8 mouse cellular contexts compared by ENCODE assay signal in the genomic region with DNA sequence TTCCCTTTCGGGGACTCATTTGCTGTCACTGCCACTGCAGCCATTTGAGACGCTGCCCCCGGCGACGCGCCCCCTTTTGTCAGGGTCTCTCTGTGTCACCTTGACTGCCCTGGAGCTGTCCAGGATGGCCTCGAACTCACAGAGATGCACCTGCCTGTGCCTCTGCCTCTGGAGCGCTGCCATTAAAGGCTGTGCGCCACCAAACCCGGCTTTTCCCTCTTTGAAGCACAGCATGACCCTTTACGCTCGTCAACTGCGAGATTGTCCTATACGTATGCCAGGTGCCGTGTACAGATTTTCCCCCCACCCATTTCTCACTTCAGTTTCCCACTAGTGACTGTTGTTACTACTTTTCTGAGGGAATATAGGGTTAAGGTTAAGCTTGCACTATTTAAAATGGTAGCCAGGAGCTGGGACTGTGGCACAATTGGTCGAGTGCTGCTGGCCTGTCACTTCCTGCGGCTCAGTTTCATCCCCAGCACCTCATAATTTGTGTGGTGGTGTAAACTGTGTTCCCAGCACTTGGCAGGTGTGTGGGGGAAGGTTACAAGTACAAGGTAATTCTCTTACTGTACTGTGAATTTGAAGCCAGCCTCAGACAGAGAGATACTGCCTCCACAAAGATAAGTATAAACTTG. TPM values are rescaled to one million over a fixed set of nuclear protein-coding genes. Genes with fewer than 3 reads are reported as not detected.
A peak's percentile ranks its signal among the peaks of the same experiment; 100 is the strongest.
DNase-seq lines count a peak whose midpoint lies in the region; ATAC-seq and TF ChIP-seq lines count a peak whose summit lies in the region.

No protein-coding gene starts in this region.

- peaks cover 32% of the 10 kb centered on the region for H3K79me2 ChIP-seq in C2C12 (ENCODE audit: control insufficient read depth, insufficient read depth)

- intact Hi-C loops in left cerebral cortex, postnatal 14 days (cut with DNase I) = no loop called here

- H3K27ac ChIP-seq in cortical plate, adult 2 months (ENCODE audit: insufficient read depth, low read length) = peak overlapping the region; percentile 16; the same call in 1 of the 2 replicates
- H3K27ac ChIP-seq in hindbrain, embryonic 12.5 days = peak overlapping the region; percentile 55
- peak overlapping the region; percentile 49 for H3K27ac ChIP-seq in liver, embryonic 16.5 days (ENCODE audit: low read length)
- H3K27ac ChIP-seq in stomach, embryonic 16.5 days (ENCODE audit: low read length) = no peak overlapping the region; the same call in 1 of the 2 replicates

- H3K4me1 ChIP-seq in cortical plate, adult 2 months (ENCODE audit: control insufficient read depth, insufficient read depth, low read length) = no peaks in the 10 kb centered on the region
- H3K4me1 ChIP-seq in hindbrain, embryonic 12.5 days = peaks cover 6% of the 10 kb centered on the region
- peaks cover 18% of the 10 kb centered on the region for H3K4me1 ChIP-seq in liver, embryonic 16.5 days (ENCODE audit: control insufficient read depth, low read depth, low read length)
- H3K4me1 ChIP-seq in stomach, embryonic 16.5 days (ENCODE audit: control insufficient read depth, insufficient read depth, low read length) = peaks cover 4% of the 10 kb centered on the region

- no peak for ATAC-seq in hindbrain, embryonic 12.5 days (ENCODE audit: low FRiP score)
- peak; percentile 28; the same call in 1 of the 2 replicates for ATAC-seq in liver, embryonic 16.5 days (ENCODE audit: low read depth)
- no peak for ATAC-seq in stomach, embryonic 16.5 days (ENCODE audit: insufficient read depth, low FRiP score)

- H3K9ac ChIP-seq in hindbrain, embryonic 12.5 days = peak overlapping the region; percentile 89
- H3K9ac ChIP-seq in liver, embryonic 16.5 days (ENCODE audit: low read depth, low read length) = peak overlapping the region; percentile 73
- peak overlapping the region; percentile 90 for H3K9ac ChIP-seq in stomach, embryonic 16.5 days (ENCODE audit: low read length)

- H3K9me3 ChIP-seq in hindbrain, embryonic 12.5 days (replicated peaks) = no peaks in the 10 kb centered on the region
- no peaks in the 10 kb centered on the region for H3K9me3 ChIP-seq in liver, embryonic 16.5 days (replicated peaks; ENCODE audit: control insufficient read depth, low read length)
- H3K9me3 ChIP-seq in stomach, embryonic 16.5 days (replicated peaks; ENCODE audit: control insufficient read depth, low read length) = no peaks in the 10 kb centered on the region

- peaks cover 19% of the 10 kb centered on the region for H3K36me3 ChIP-seq in C2C12 (ENCODE audit: control insufficient read depth, insufficient read depth)
- H3K36me3 ChIP-seq in hindbrain, embryonic 12.5 days = peaks cover 20% of the 10 kb centered on the region
- peaks cover 6% of the 10 kb centered on the region for H3K36me3 ChIP-seq in liver, embryonic 16.5 days (ENCODE audit: control insufficient read depth, insufficient read depth)
- H3K36me3 ChIP-seq in stomach, embryonic 16.5 days (ENCODE audit: control insufficient read depth, insufficient read depth, low read length) = 0 out of 2 replicates have a peak, but pooled peaks cover 8% of the 10 kb centered on the region

- peak; percentile 47 for DNase-seq in adrenal gland, postnatal 14 days
- no peak for DNase-seq in adrenal gland, postnatal 25 days
- DNase-seq in left cerebral cortex, postnatal 14 days (ENCODE audit: low spot score in 2 of 2) = no peak

- H3ac ChIP-seq in C2C12 (ENCODE audit: control insufficient read depth, insufficient read length, low read depth) = peak overlapping the region; percentile 73

- no peak for TF ChIP-seq CTCF in C2C12 (IDR thresholded peaks at IDR 0.05; ENCODE audit: control insufficient read depth, insufficient read depth, insufficient read length)
- TF ChIP-seq CTCF in cortical plate, adult 2 months (IDR thresholded peaks at IDR 0.05; ENCODE audit: extremely low read depth, insufficient read depth, low read length) = no peak

- H3K79me3 ChIP-seq in C2C12 (ENCODE audit: low read depth) = peaks cover 9% of the 10 kb centered on the region

- peak overlapping the region; percentile 95 for H3K4me3 ChIP-seq in C2C12 (ENCODE audit: insufficient read depth, poor library complexity, severe bottlenecking)
- H3K4me3 ChIP-seq in cortical plate, adult 2 months (ENCODE audit: insufficient read depth, low read length) = peak overlapping the region; percentile 89
- peak overlapping the region; percentile 93 for H3K4me3 ChIP-seq in hindbrain, embryonic 12.5 days
- peak overlapping the region; percentile 70 for H3K4me3 ChIP-seq in liver, embryonic 16.5 days (ENCODE audit: low read depth, low read length)
- peak overlapping the region; percentile 93 for H3K4me3 ChIP-seq in stomach, embryonic 16.5 days (replicated peaks; ENCODE audit: low read length)

- WGBS in hindbrain, embryonic 12.5 days = 11% methylated on average over 17 of the region's 17 CpGs
- 2% methylated on average over 17 of the region's 17 CpGs for WGBS in liver, embryonic 16.5 days (ENCODE audit: insufficient replicate concordance)
- 4% methylated on average over 17 of the region's 17 CpGs for WGBS in stomach, embryonic 16.5 days

- no peaks in the 10 kb centered on the region for H3K27me3 ChIP-seq in C2C12 (ENCODE audit: control insufficient read depth, insufficient read depth, insufficient read length)
- H3K27me3 ChIP-seq in hindbrain, embryonic 12.5 days = no peaks in the 10 kb centered on the region
- no peaks in the 10 kb centered on the region for H3K27me3 ChIP-seq in liver, embryonic 16.5 days (ENCODE audit: control insufficient read depth, insufficient read depth, low read depth, low read length)
- no peaks in the 10 kb centered on the region for H3K27me3 ChIP-seq in stomach, embryonic 16.5 days (ENCODE audit: control insufficient read depth, insufficient read depth, low read length)

- TF ChIP-seq POLR2A in cortical plate, adult 2 months (IDR thresholded peaks at IDR 0.05; ENCODE audit: extremely low read depth, insufficient read depth, low read length) = no peak

- peak overlapping the region; percentile 98 for H3K4me2 ChIP-seq in hindbrain, embryonic 12.5 days (replicated peaks)
- H3K4me2 ChIP-seq in liver, embryonic 16.5 days (ENCODE audit: low read depth, low read length) = peak overlapping the region; percentile 91
- peak overlapping the region; percentile 94 for H3K4me2 ChIP-seq in stomach, embryonic 16.5 days (ENCODE audit: low read depth, low read length)

TF ChIP-seq in C2C12, 6 proteins besides CTCF, POLR2A, EP300 and RAD21 (continues in another document):
- TF ChIP-seq FOSL1 (IDR thresholded peaks at IDR 0.05; ENCODE audit: insufficient read depth, low read length, poor library complexity, severe bottlenecking) (no peak), MYOD1 (IDR thresholded peaks at IDR 0.05; ENCODE audit: control insufficient read depth, insufficient read length, low read depth) (no peak), MAX (IDR thresholded peaks at IDR 0.05) (no peak), USF1 (IDR thresholded peaks at IDR 0.05; ENCODE audit: low read depth) (no peak)

RNA-seq across cellular contexts. Expression of a gene that starts 0.7 kb away (rescaled TPM):
- 80.4 and 83.1 TPM in 2 replicates for total RNA-seq in adrenal gland, postnatal 14 days (2021)
- 51.0 and 53.0 TPM in 2 replicates for total RNA-seq in adrenal gland, postnatal 25 days (2021)
- 27.6 TPM for polyA plus RNA-seq in C2C12 (2012; fragmentation: generic; extraction: Trizol)
- polyA plus RNA-seq in cortical plate, adult 2 months (2012; rRNA removed) = 31.3 and 31.8 TPM in 2 replicates
- polyA plus RNA-seq in hindbrain, embryonic 12.5 days (2016; fragmentation: Nextera tagmentation; extraction: Ambion mirVana) = 48.1 and 51.3 TPM in 2 replicates
- 25.2 and 26.7 TPM in 2 replicates for polyA plus RNA-seq in liver, embryonic 16.5 days (2015; fragmentation: Nextera tagmentation; extraction: Ambion mirVana)
- polyA plus RNA-seq in stomach, embryonic 16.5 days (2015; fragmentation: Nextera tagmentation; extraction: Ambion mirVana) = 46.5 and 49.2 TPM in 2 replicates
- total RNA-seq in left cerebral cortex, postnatal 14 days (2021) = 10 to 100 TPM; 38.2 to 38.8 TPM

RNA-seq across cellular contexts. Expression of a gene that starts 7.5 kb away (rescaled TPM):
- total RNA-seq in adrenal gland, postnatal 14 days (2021) = 259 and 262 TPM in 2 replicates
- total RNA-seq in adrenal gland, postnatal 25 days (2021) = 269 and 281 TPM in 2 replicates
- polyA plus RNA-seq in C2C12 (2012; fragmentation: generic; extraction: Trizol) = 194 TPM
- polyA plus RNA-seq in cortical plate, adult 2 months (2012; rRNA removed) = 177 and 181 TPM in 2 replicates
- polyA plus RNA-seq in hindbrain, embryonic 12.5 days (2016; fragmentation: Nextera tagmentation; extraction: Ambion mirVana) = 197 and 202 TPM in 2 replicates
- polyA plus RNA-seq in liver, embryonic 16.5 days (2015; fragmentation: Nextera tagmentation; extraction: Ambion mirVana) = 111 and 137 TPM in 2 replicates
- polyA plus RNA-seq in stomach, embryonic 16.5 days (2015; fragmentation: Nextera tagmentation; extraction: Ambion mirVana) = 85.1 and 99.8 TPM in 2 replicates
- 100 to 1,000 TPM; 244 to 283 TPM for total RNA-seq in left cerebral cortex, postnatal 14 days (2021)

RNA-seq across cellular contexts. Expression of a gene that starts 20.6 kb away (rescaled TPM):
- total RNA-seq in adrenal gland, postnatal 14 days (2021) = 283 and 320 TPM in 2 replicates
- total RNA-seq in adrenal gland, postnatal 25 days (2021) = 243 and 326 TPM in 2 replicates
- 690 TPM for polyA plus RNA-seq in C2C12 (2012; fragmentation: generic; extraction: Trizol)
- 753 and 867 TPM in 2 replicates for polyA plus RNA-seq in cortical plate, adult 2 months (2012; rRNA removed)
- 1,295 and 1,383 TPM in 2 replicates for polyA plus RNA-seq in hindbrain, embryonic 12.5 days (2016; fragmentation: Nextera tagmentation; extraction: Ambion mirVana)
- polyA plus RNA-seq in liver, embryonic 16.5 days (2015; fragmentation: Nextera tagmentation; extraction: Ambion mirVana) = 470 and 491 TPM in 2 replicates
- polyA plus RNA-seq in stomach, embryonic 16.5 days (2015; fragmentation: Nextera tagmentation; extraction: Ambion mirVana) = 1,419 and 1,514 TPM in 2 replicates
- 100 to 1,000 TPM; 770 to 772 TPM for total RNA-seq in left cerebral cortex, postnatal 14 days (2021)

RNA-seq across cellular contexts. Expression of a gene that starts 44.5 kb away (rescaled TPM):
- total RNA-seq in adrenal gland, postnatal 14 days (2021) = 92.6 and 92.9 TPM in 2 replicates
- 77.2 and 94.0 TPM in 2 replicates for total RNA-seq in adrenal gland, postnatal 25 days (2021)
- 141 TPM for polyA plus RNA-seq in C2C12 (2012; fragmentation: generic; extraction: Trizol)
- 193 and 195 TPM in 2 replicates for polyA plus RNA-seq in cortical plate, adult 2 months (2012; rRNA removed)
- polyA plus RNA-seq in hindbrain, embryonic 12.5 days (2016; fragmentation: Nextera tagmentation; extraction: Ambion mirVana) = 78.6 and 90.5 TPM in 2 replicates
- 68.1 and 74.8 TPM in 2 replicates for polyA plus RNA-seq in liver, embryonic 16.5 days (2015; fragmentation: Nextera tagmentation; extraction: Ambion mirVana)
- 88.6 and 100 TPM in 2 replicates for polyA plus RNA-seq in stomach, embryonic 16.5 days (2015; fragmentation: Nextera tagmentation; extraction: Ambion mirVana)
- total RNA-seq in left cerebral cortex, postnatal 14 days (2021) = 10 to 100 TPM; 59.5 to 75.8 TPM

RNA-seq across cellular contexts. Expression of a gene that starts 46.8 kb away (rescaled TPM):
- 71.3 and 78.3 TPM in 2 replicates for total RNA-seq in adrenal gland, postnatal 14 days (2021)
- total RNA-seq in adrenal gland, postnatal 25 days (2021) = 74.5 and 77.0 TPM in 2 replicates
- polyA plus RNA-seq in C2C12 (2012; fragmentation: generic; extraction: Trizol) = 113 TPM
- 53.5 and 61.0 TPM in 2 replicates for polyA plus RNA-seq in cortical plate, adult 2 months (2012; rRNA removed)
- 306 and 309 TPM in 2 replicates for polyA plus RNA-seq in hindbrain, embryonic 12.5 days (2016; fragmentation: Nextera tagmentation; extraction: Ambion mirVana)
- 59.2 and 64.0 TPM in 2 replicates for polyA plus RNA-seq in liver, embryonic 16.5 days (2015; fragmentation: Nextera tagmentation; extraction: Ambion mirVana)
- polyA plus RNA-seq in stomach, embryonic 16.5 days (2015; fragmentation: Nextera tagmentation; extraction: Ambion mirVana) = 111 and 127 TPM in 2 replicates
- total RNA-seq in left cerebral cortex, postnatal 14 days (2021) = 10 to 100 TPM; 73.4 to 75.5 TPM
